In genomic region chr6:115772201-115772600, GRCm38 (mm10) we compare ENCODE assay signal across 24 mouse cellular contexts. TPM values are rescaled to one million over a fixed set of nuclear protein-coding genes. Genes with fewer than 3 reads are reported as not detected.
DNase-seq lines count a peak whose midpoint lies in the region; ATAC-seq and TF ChIP-seq lines count a peak whose summit lies in the region.
"Had no signal": no experiment of that assay in that cellular context is flagged by ENCODE, and none has a peak within 500 bp of the region (broad histone marks: within the 10 kb centered on the region; RNA-seq: fewer than 3 reads in every experiment).

No protein-coding gene starts in this region.

- no peaks in the 10 kb centered on the region for H3K27me3 ChIP-seq in hindbrain, postnatal 0 days (ENCODE audit: insufficient read depth, low read length)
- H3K27me3 ChIP-seq in hindbrain, embryonic 14.5 days (ENCODE audit: control insufficient read depth, insufficient read depth, low read length), result no peaks in the 10 kb centered on the region
- H3K27me3 ChIP-seq: forebrain, embryonic 12.5 days; heart, embryonic 13.5 days; hindbrain, embryonic 15.5 days; neural tube, embryonic 12.5 days had no signal

- H3K9me3 ChIP-seq in hindbrain, postnatal 0 days (ENCODE audit: low read length), result no peaks in the 10 kb centered on the region
- H3K9me3 ChIP-seq in hindbrain, embryonic 14.5 days (ENCODE audit: control insufficient read depth, low read length), result no peaks in the 10 kb centered on the region
- H3K9me3 ChIP-seq: forebrain, embryonic 12.5 days; hindbrain, embryonic 15.5 days; limb, embryonic 10.5 days; neural tube, embryonic 12.5 days had no signal

- peaks cover 21% of the 10 kb centered on the region for H3K4me1 ChIP-seq in hindbrain, postnatal 0 days (ENCODE audit: insufficient read depth, low read length)
- H3K4me1 ChIP-seq in hindbrain, embryonic 14.5 days (replicated peaks; ENCODE audit: control insufficient read depth, insufficient read depth, low read length), result peaks cover 22% of the 10 kb centered on the region

- DNase-seq in hindbrain, postnatal 0 days (ENCODE audit: low spot score), result no peak
- DNase-seq in hindbrain, embryonic 14.5 days (ENCODE audit: low spot score), result no peak
- DNase-seq in thymus, postnatal 14 days, result peak; percentile 18
- no peak for DNase-seq in thymus, postnatal 10 days (ENCODE audit: low spot score in 2 of 2)
- DNase-seq in naive thymus-derived CD4-positive, alpha-beta T cell, adult 2 months (ENCODE audit: low read depth), result peak; percentile 44
- DNase-seq in embryo, embryonic 11 days, result no peak
- DNase-seq in adrenal gland, postnatal 36 days, result no peak
- DNase-seq: cerebellum, adult 8-10 months; gastrocnemius, postnatal 10 days; heart, adult 11 months; kidney, adult 11 months; kidney, postnatal 10 days; lung, adult 2 months; lung, postnatal 4 days; right cerebral cortex, postnatal 4 days; thymus, adult 2 months had no signal

- no peak overlapping the region for H3K27ac ChIP-seq in hindbrain, postnatal 0 days
- no peak overlapping the region for H3K27ac ChIP-seq in hindbrain, embryonic 14.5 days
- H3K27ac ChIP-seq: forebrain, embryonic 12.5 days; heart, embryonic 13.5 days; hindbrain, embryonic 15.5 days; limb, embryonic 10.5 days; neural tube, embryonic 12.5 days had no signal

- no peaks in the 10 kb centered on the region for H3K36me3 ChIP-seq in hindbrain, postnatal 0 days (ENCODE audit: insufficient read depth, low read length)
- no peaks in the 10 kb centered on the region for H3K36me3 ChIP-seq in hindbrain, embryonic 14.5 days (replicated peaks; ENCODE audit: control insufficient read depth, insufficient read depth)
- H3K36me3 ChIP-seq: forebrain, embryonic 12.5 days; hindbrain, embryonic 15.5 days; neural tube, embryonic 12.5 days had no signal

- H3K4me3 ChIP-seq in hindbrain, postnatal 0 days (ENCODE audit: low read length), result no peak overlapping the region
- no peak overlapping the region for H3K4me3 ChIP-seq in hindbrain, embryonic 14.5 days (replicated peaks; ENCODE audit: low read length)
- H3K4me3 ChIP-seq: forebrain, embryonic 12.5 days; heart, embryonic 13.5 days; hindbrain, embryonic 15.5 days; limb, embryonic 10.5 days; neural tube, embryonic 12.5 days had no signal

- no peak for ATAC-seq in hindbrain, postnatal 0 days
- ATAC-seq in hindbrain, embryonic 14.5 days (ENCODE audit: low FRiP score), result no peak

- 77% methylated on average over 6 of the region's 6 CpGs for WGBS in hindbrain, postnatal 0 days
- 83% methylated on average over 6 of the region's 6 CpGs for WGBS in hindbrain, embryonic 14.5 days

- TF ChIP-seq CTCF in hindbrain, postnatal 0 days (IDR thresholded peaks at IDR 0.05; ENCODE audit: low read depth), result 0 out of 2 replicates have a peak, but pooled peaks have one; percentile 5

- no peak overlapping the region for H3K4me2 ChIP-seq in hindbrain, postnatal 0 days (ENCODE audit: low read depth, low read length)
- no peak overlapping the region for H3K4me2 ChIP-seq in hindbrain, embryonic 14.5 days (replicated peaks)
- H3K4me2 ChIP-seq: forebrain, embryonic 12.5 days; heart, embryonic 13.5 days; hindbrain, embryonic 15.5 days; midbrain, embryonic 11.5 days; neural tube, embryonic 12.5 days had no signal

- H3K9ac ChIP-seq in hindbrain, postnatal 0 days (replicated peaks; ENCODE audit: low read length), result no peak overlapping the region
- no peak overlapping the region for H3K9ac ChIP-seq in hindbrain, embryonic 14.5 days
- H3K9ac ChIP-seq: forebrain, embryonic 12.5 days; heart, embryonic 13.5 days; hindbrain, embryonic 15.5 days; neural tube, embryonic 12.5 days had no signal

RNA-seq across cellular contexts. Expression of gene Cand2, which starts 2.1 kb away (rescaled TPM):
- total RNA-seq in hindbrain, postnatal 0 days (2014; rRNA removed), result 10.5 and 12.5 TPM in 2 replicates
- 4.5 and 5.5 TPM in 2 replicates for polyA plus RNA-seq in hindbrain, postnatal 0 days (2015; fragmentation: Nextera tagmentation; extraction: Ambion mirVana)
- polyA plus RNA-seq in hindbrain, embryonic 14.5 days (2014; fragmentation: Nextera tagmentation; extraction: Ambion mirVana), result 10.6 and 11.1 TPM in 2 replicates
- total RNA-seq in adrenal gland, postnatal 36 days (2021), result 10 to 100 TPM; 10.4 to 12.7 TPM

RNA-seq across cellular contexts. Expression of gene Tmem40, which starts 10.0 kb away (rescaled TPM):
- 0.68 and 2.5 TPM in 2 replicates for total RNA-seq in hindbrain, postnatal 0 days (2014; rRNA removed)
- polyA plus RNA-seq in hindbrain, postnatal 0 days (2015; fragmentation: Nextera tagmentation; extraction: Ambion mirVana), result 2.5 and 2.9 TPM in 2 replicates
- 1.4 and 1.8 TPM in 2 replicates for polyA plus RNA-seq in hindbrain, embryonic 14.5 days (2014; fragmentation: Nextera tagmentation; extraction: Ambion mirVana)
- total RNA-seq in adrenal gland, postnatal 36 days (2021), result under 1 TPM in 1 of 2 experiments, not detected in 1; 0.33 TPM
- total RNA-seq: liver, adult 2 months; monocyte, adult 5-6 weeks had no signal
- polyA plus RNA-seq: liver, adult 2 months had no signal

RNA-seq across cellular contexts. Expression of gene Rpl32, which starts 36.3 kb away (rescaled TPM):
- total RNA-seq in hindbrain, postnatal 0 days (2014; rRNA removed), result 790 and 802 TPM in 2 replicates
- 1,119 and 1,169 TPM in 2 replicates for polyA plus RNA-seq in hindbrain, postnatal 0 days (2015; fragmentation: Nextera tagmentation; extraction: Ambion mirVana)
- 1,053 and 1,238 TPM in 2 replicates for polyA plus RNA-seq in hindbrain, embryonic 14.5 days (2014; fragmentation: Nextera tagmentation; extraction: Ambion mirVana)
- total RNA-seq in adrenal gland, postnatal 36 days (2021), result 1,000 to 10,000 TPM; 1,143 to 1,221 TPM

Comparison
In these comparisons a context has a peak if more than half of its experiments do, and no peak if none do; other contexts are left out.
1. DNase-seq: peak in thymus, postnatal 14 days (single experiment) and naive thymus-derived CD4-positive, alpha-beta T cell, adult 2 months (single experiment); none in hindbrain, postnatal 0 days (single experiment), hindbrain, embryonic 14.5 days (single experiment), thymus, postnatal 10 days (0 of 2), embryo, embryonic 11 days (single experiment) and adrenal gland, postnatal 36 days (0 of 2).